Mouse (Mus musculus) adrenal gland, postnatal 14 days (tissue): ENCODE measurements around the gene Scgb1b11. TPM values are rescaled to one million over a fixed set of nuclear protein-coding genes. Genes with fewer than 3 reads are reported as not detected.
"Not testable (repeated sequence)": the region's sequence is repeated elsewhere in the genome, so short reads cannot be mapped to it uniquely, and the experiment has no call there.

ENCODE experiments used
- DNase-seq: peaks from one replicate; pipeline ENCODE4 v3.0.0; 2021; ENCODE audit warnings: mixed read lengths
- long read RNA-seq, 2 experiments: library from polyadenylated mRNA; stranded (forward); transcript quantifications; one replicate each; pipeline ENCODE4 v2.0.0; 2021
- total RNA-seq: library from RNA; stranded (reverse); gene quantifications from 2 replicates; pipeline ENCODE4 v1.2.3, GENCODE M21; 2021

Scgb1b11 gene
- total RNA-seq = not detected in 2 replicates
- long read RNA-seq, experiment 1 = 0 reads
- long read RNA-seq, experiment 2 = 0 reads

DNA sequence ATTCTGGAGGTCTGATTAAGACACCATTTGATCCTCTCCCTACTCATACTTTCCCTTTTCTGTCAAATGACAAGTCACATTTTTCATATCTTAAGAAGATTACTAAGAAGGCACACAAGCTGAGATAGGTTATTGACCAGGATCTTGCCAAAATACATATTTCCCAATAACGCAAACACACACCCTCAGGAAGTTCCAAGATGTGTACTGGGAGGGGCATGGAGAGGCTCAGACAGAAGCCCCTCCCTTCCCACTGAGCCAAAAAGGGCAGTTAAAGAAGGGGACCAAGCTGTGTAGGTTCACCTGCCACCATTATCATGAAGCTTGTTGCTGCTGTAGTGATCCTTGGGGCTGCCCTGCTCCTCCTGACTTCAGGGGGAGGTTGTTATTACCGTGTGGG, at the start of gene Scgb1b11:
TSS of gene Scgb1b11 (plus strand) at position 301 of the 400 bp plus-strand sequence.
- DNase-seq = not testable (repeated sequence)

DNA sequence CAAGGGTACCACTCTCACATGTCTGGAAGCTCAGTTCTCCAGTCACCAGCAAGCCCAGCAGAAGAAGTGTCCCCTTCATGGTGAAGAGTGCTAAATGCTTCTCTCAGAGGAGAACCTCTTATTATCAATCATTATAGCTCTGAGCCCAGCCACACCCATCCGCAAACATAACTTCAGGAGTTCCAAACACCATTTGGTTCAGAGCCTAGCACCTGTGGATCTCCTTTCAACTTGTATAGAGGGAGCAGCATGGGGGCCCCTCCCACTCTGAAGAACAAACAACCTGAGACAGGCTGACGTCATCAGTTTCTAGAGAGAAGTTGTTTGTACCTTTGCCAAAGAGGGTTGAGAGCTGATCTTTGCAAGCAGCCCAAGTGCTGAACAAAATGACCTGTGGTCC, 11.6 kb upstream of the Scgb1b11 start, which contains the start of gene Scgb2b11:
TSS of gene Scgb2b11 (minus strand) at position 101 of the 400 bp plus-strand sequence.
- DNase-seq = not testable (repeated sequence)

Other genes starting within 250 kb of the Scgb1b11 start
- gene Scgb1b10, start 122.0 kb upstream of the Scgb1b11 start, total RNA-seq = not detected in 2 replicates
- gene Scgb2b11, start 11.7 kb upstream of the Scgb1b11 start, total RNA-seq = not detected in 2 replicates
- not detected in 2 replicates for gene Scgb2b12, start 104.4 kb downstream of the Scgb1b11 start, total RNA-seq
- not detected in 2 replicates for gene Scgb1b12, start 111.3 kb downstream of the Scgb1b11 start, total RNA-seq
- gene Scgb1b29, start 218.7 kb downstream of the Scgb1b11 start, total RNA-seq = not detected in 2 replicates